Comparison of ENCODE assay signal across 16 mouse cellular contexts in genomic region chr13:28906981-28907380, GRCm38 (mm10).
"Had no signal": no experiment of that assay in that cellular context is flagged by ENCODE, and none has a peak within 500 bp of the region (broad histone marks: within the 10 kb centered on the region; RNA-seq: fewer than 3 reads in every experiment).

No protein-coding gene starts in this region.

- H3K4me1 ChIP-seq: neural tube, embryonic 13.5 days; neural tube, embryonic 15.5 days; stomach, embryonic 15.5 days had no signal

- H3K36me3 ChIP-seq: neural tube, embryonic 13.5 days; neural tube, embryonic 15.5 days; stomach, embryonic 15.5 days had no signal

- H3K27me3 ChIP-seq: neural tube, embryonic 13.5 days; neural tube, embryonic 15.5 days; stomach, embryonic 15.5 days had no signal

- H3K4me2 ChIP-seq: neural tube, embryonic 13.5 days; neural tube, embryonic 15.5 days; stomach, embryonic 15.5 days had no signal

- H3K9ac ChIP-seq: neural tube, embryonic 13.5 days; neural tube, embryonic 15.5 days; stomach, embryonic 15.5 days had no signal

- DNase-seq: retina, postnatal 1 day; right cerebral cortex, adult 18-20 months; right cerebral cortex, postnatal 14 days; right cerebral cortex, postnatal 25 days; right cerebral cortex, postnatal 4 days; spleen, adult 18-20 months; thymus, adult 18-20 months; thymus, adult 2 months; thymus, postnatal 14 days; thymus, postnatal 25 days; thymus, postnatal 36 days; thymus, postnatal 4 days had no signal

- H3K4me3 ChIP-seq: neural tube, embryonic 13.5 days; neural tube, embryonic 15.5 days; stomach, embryonic 15.5 days had no signal

- H3K27ac ChIP-seq: neural tube, embryonic 13.5 days; neural tube, embryonic 15.5 days; stomach, embryonic 15.5 days; stomach, postnatal 0 days had no signal

- H3K9me3 ChIP-seq: neural tube, embryonic 13.5 days; neural tube, embryonic 15.5 days; stomach, embryonic 15.5 days had no signal
